Mouse (Mus musculus): ENCODE data around the gene Elp4.

- TF ChIP-seq MAFK (IDR thresholded peaks at IDR 0.05; ENCODE audit: insufficient read depth, low read depth, low read length) (no peak), HCFC1 (IDR thresholded peaks at IDR 0.05; ENCODE audit: borderline replicate concordance, insufficient read depth, low read length) (no peak), ZC3H11A (IDR thresholded peaks at IDR 0.05; ENCODE audit: borderline replicate concordance, low read depth, low read length) (no peak)
These were observed 219.2 kb downstream of the Elp4 start for GRCm38 (mm10) chr2:105684991-105685650.

All from ES-E14 (cell line).